Mouse (Mus musculus) embryonic fibroblast, embryonic 13.5 days (primary cell): ENCODE measurements around the gene Fcgr3.

Experiments used
- CTCF ChIP-seq: IDR thresholded peaks from 2 replicates; pipeline ENCODE4 v1.5.1; 2011; ENCODE audit warnings: mild to moderate bottlenecking, control low read depth, low read length, moderate library complexity, borderline replicate concordance; ENCODE audit not compliant: insufficient read depth
- POLR2A ChIP-seq: IDR thresholded peaks from 2 replicates; pipeline ENCODE4 v1.6.1; 2011; ENCODE audit warnings: low read depth, mild to moderate bottlenecking, control low read depth, low read length, moderate library complexity

- TF ChIP-seq CTCF (no peak), POLR2A (no peak)
These were observed 47.1 kb downstream of the Fcgr3 start for GRCm38 (mm10) chr1:171017468-171018158.
